Mouse (Mus musculus) C2C12 (cell line): ENCODE measurements around the gene Stpg1.
A peak's percentile ranks its signal among the peaks of the same experiment; 100 is the strongest.

Experiments used
- CEBPB ChIP-seq: IDR thresholded peaks from one replicate; pipeline ENCODE4 v1.6.1; 2011; ENCODE audit warnings: low read depth, mild to moderate bottlenecking, control low read depth, moderate library complexity
- CTCF ChIP-seq: IDR thresholded peaks from one replicate; pipeline ENCODE4 v1.5.1; 2011; ENCODE audit not compliant: control insufficient read depth, insufficient read depth, insufficient read length
- FOSL1 ChIP-seq: IDR thresholded peaks from one replicate; pipeline ENCODE4 v1.8.0; 2011; ENCODE audit warnings: mild to moderate bottlenecking, low read length; ENCODE audit not compliant: poor library complexity, insufficient read depth, severe bottlenecking
- MAX ChIP-seq: IDR thresholded peaks from one replicate; pipeline ENCODE4 v1.6.1; 2011; ENCODE audit warnings: mild to moderate bottlenecking, control low read depth
- MYOD1 ChIP-seq: IDR thresholded peaks from one replicate; pipeline ENCODE4 v1.6.1; 2011; ENCODE audit warnings: low read depth; ENCODE audit not compliant: control insufficient read depth, insufficient read length
- MYOG ChIP-seq: IDR thresholded peaks from one replicate; pipeline ENCODE4 v1.6.1; 2011; ENCODE audit not compliant: control insufficient read depth, insufficient read length; ENCODE audit errors: extremely low read depth
- USF1 ChIP-seq: IDR thresholded peaks from one replicate; pipeline ENCODE4 v1.6.1; 2011; ENCODE audit warnings: low read depth, mild to moderate bottlenecking, control low read depth, moderate library complexity

DNA sequence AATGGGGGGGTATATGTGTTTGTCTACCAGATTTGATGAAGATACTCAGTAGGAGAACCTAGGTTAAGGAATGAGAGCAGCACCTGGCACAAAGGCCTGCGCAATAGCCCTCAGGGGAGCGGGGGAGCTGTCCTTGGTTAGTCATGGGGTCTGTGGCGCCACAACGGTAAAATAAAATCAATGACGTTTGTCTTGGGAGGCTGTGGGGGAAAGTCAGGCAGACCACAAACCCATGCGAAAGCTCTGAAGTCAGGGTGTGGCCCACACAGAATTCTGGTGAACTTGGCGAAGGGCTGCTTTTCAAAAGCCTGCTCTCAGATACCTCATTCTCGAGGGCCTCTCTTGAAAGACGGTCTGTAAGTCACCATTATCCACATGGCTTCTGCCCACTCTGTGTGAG lies 25.8 kb downstream of the Stpg1 start:
- TF ChIP-seq CTCF (no peak), FOSL1 (no peak), MYOD1 (peak; percentile 43), USF1 (no peak), MAX (no peak), MYOG (no peak), CEBPB (peak; percentile 29)
